Mouse (Mus musculus) liver, postnatal 0 days (tissue): ENCODE results near the gene Atp5h.

Experiments used
- CTCF ChIP-seq: sonication (generic); IDR thresholded peaks from 2 replicates; pipeline ENCODE4 v1.5.1; 2016; ENCODE audit warnings: antibody characterized with exemption, low read depth
- EP300 ChIP-seq: IDR thresholded peaks from 2 replicates; pipeline ENCODE4 v1.6.1; 2016; ENCODE audit warnings: antibody characterized with exemption, low read depth, mild to moderate bottlenecking

DNA sequence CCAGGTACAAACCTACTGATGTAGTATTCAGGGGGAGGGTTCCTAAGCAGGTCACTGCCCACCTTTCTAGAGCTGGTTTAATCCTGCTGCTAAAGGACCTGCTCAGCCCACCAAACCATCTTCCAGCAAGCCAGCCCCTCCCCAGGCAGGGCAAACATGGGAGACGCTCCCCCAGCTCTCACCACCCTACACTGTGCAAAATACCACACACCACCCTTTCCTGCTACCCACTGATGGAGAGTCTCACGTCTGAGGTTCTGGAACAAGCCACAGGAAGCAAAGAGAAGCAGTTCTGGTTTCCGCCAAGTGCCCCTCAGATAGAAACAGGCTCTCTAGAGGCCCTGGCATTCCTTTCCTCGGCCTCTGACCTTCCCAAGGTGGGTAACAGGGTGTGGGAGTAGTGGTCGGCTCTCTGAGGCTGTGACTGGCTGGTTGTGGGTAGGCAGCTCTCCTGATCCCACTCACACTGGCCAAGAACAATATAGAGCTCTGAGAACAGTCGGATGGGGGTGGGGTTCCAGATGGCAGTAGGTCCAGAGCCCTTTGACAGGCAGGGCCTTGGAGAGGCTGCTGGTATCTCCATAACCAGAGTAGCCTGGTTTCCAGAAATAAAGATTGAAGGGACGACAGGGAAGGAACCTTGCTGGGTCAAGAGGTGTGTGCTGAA lies 53.6 kb downstream of the Atp5h start:
- no peak for TF ChIP-seq CTCF
- no peak for TF ChIP-seq EP300
